Mouse (Mus musculus) small intestine, adult 2 months (tissue): Measurements from ENCODE around the gene Cttn.

ENCODE experiments used
- CTCF ChIP-seq: fragments of 200-500 bp; IDR thresholded peaks from 2 replicates; pipeline ENCODE4 v1.5.1; 2012; ENCODE audit warnings: low read depth, mild to moderate bottlenecking, control low read depth, inconsistent platforms, low read length, moderate library complexity, mixed read lengths; ENCODE audit not compliant: insufficient replicate concordance, insufficient read length; ENCODE audit errors: extremely low read depth
- POLR2A ChIP-seq: fragments of 200-500 bp; IDR thresholded peaks from 2 replicates; pipeline ENCODE4 v1.6.1; 2012; ENCODE audit warnings: low read depth, mild to moderate bottlenecking, control low read depth, inconsistent platforms, low read length, moderate library complexity

- TF ChIP-seq CTCF, result no peak
- TF ChIP-seq POLR2A, result no peak
These were observed 63.1 kb downstream of the Cttn start for GRCm38 (mm10) chr7:144407675-144408074.
